9 mouse cellular contexts compared by ENCODE assay signal in the genomic region with DNA sequence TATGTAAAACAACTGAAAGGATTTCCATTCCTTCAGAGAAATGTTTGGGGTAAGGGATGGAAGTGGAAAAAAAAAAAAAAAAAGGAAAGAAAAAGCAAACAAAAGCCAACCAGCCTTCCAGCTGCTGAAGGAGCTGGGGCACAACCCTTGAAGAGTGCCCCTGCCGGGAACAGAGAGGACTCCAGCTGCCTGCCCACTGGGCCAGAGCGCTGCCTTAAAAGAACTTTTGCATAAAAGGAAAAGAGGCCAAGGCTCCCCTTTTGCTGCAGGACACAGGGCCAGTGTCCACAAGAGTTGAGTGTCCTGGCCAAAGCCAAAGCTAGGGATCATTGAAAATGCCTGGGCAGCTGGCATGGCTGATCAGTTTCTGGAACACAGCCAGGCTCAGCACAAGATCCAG. TPM values are rescaled to one million over a fixed set of nuclear protein-coding genes. Genes with fewer than 3 reads are reported as not detected.
DNase-seq lines count a peak whose midpoint lies in the region; ATAC-seq lines count a peak whose summit lies in the region.
"Had no signal": no experiment of that assay in that cellular context is flagged by ENCODE, and none has a peak within 500 bp of the region (broad histone marks: within the 10 kb centered on the region; RNA-seq: fewer than 3 reads in every experiment).

No protein-coding gene starts in this region.

- no peaks in the 10 kb centered on the region for H3K9me3 ChIP-seq in limb, embryonic 13.5 days
- H3K9me3 ChIP-seq: lung, embryonic 15.5 days had no signal

- no peaks in the 10 kb centered on the region for H3K27me3 ChIP-seq in limb, embryonic 13.5 days
- H3K27me3 ChIP-seq: lung, embryonic 15.5 days had no signal

- ATAC-seq in limb, embryonic 13.5 days (ENCODE audit: low FRiP score, low read depth): 0 out of 2 replicates have a peak, but pooled peaks have one; percentile 38
- ATAC-seq in granulocyte monocyte progenitor cell, adult 5-6 weeks (replicated peaks; ENCODE audit: poor library complexity, severe bottlenecking): no peak

- 13% methylated on average over 2 of the region's 2 CpGs for WGBS in limb, embryonic 13.5 days

- DNase-seq in cerebellum, postnatal 10 days: peak; percentile 39 to 54
- DNase-seq in cerebellum, postnatal 36 days: no peak
- DNase-seq in right cerebral cortex, postnatal 10 days (ENCODE audit: low spot score in 2 of 2): peak; percentile 69 to 70
- no peak for DNase-seq in right cerebral cortex, adult 18-20 months
- no peak for DNase-seq in urinary bladder, postnatal 4 days (ENCODE audit: low spot score in 2 of 2)
- no peak for DNase-seq in heart, postnatal 36 days

- peaks cover 38% of the 10 kb centered on the region for H3K4me1 ChIP-seq in limb, embryonic 13.5 days

- H3K36me3 ChIP-seq in limb, embryonic 13.5 days: no peaks in the 10 kb centered on the region
- H3K36me3 ChIP-seq: lung, embryonic 15.5 days had no signal

- no peak overlapping the region for H3K9ac ChIP-seq in limb, embryonic 13.5 days
- H3K9ac ChIP-seq: lung, embryonic 15.5 days had no signal

- peak overlapping the region; percentile 61; the same call in 1 of the 2 replicates for H3K27ac ChIP-seq in limb, embryonic 13.5 days
- H3K27ac ChIP-seq: lung, embryonic 15.5 days had no signal

- intact Hi-C loops in heart, postnatal 36 days (cut with DNase I): no loop called here

- H3K4me2 ChIP-seq in limb, embryonic 13.5 days (replicated peaks): no peak overlapping the region
- H3K4me2 ChIP-seq: lung, embryonic 15.5 days had no signal

- H3K4me3 ChIP-seq in limb, embryonic 13.5 days: no peak overlapping the region
- H3K4me3 ChIP-seq: lung, embryonic 15.5 days had no signal

RNA-seq across cellular contexts. Expression of gene Lix1, which starts 7.1 kb away (rescaled TPM):
- 17.2 and 17.9 TPM in 2 replicates for polyA plus RNA-seq in limb, embryonic 13.5 days (2015; fragmentation: Nextera tagmentation; extraction: Ambion mirVana)
- not detected in 2 replicates for total RNA-seq in granulocyte monocyte progenitor cell, adult 5-6 weeks (2014; fragmentation: Nextera tagmentation)
- total RNA-seq in granulocyte monocyte progenitor cell, adult 5-6 weeks (2017): not detected in 2 replicates
- 1 to 10 TPM; 6.3 to 7.1 TPM for total RNA-seq in heart, postnatal 36 days (2021)

RNA-seq across cellular contexts. Expression of gene Riok2, which starts 35.5 kb away (rescaled TPM):
- polyA plus RNA-seq in limb, embryonic 13.5 days (2015; fragmentation: Nextera tagmentation; extraction: Ambion mirVana): 28.8 and 29.5 TPM in 2 replicates
- total RNA-seq in granulocyte monocyte progenitor cell, adult 5-6 weeks (2014; fragmentation: Nextera tagmentation): 39.3 and 39.8 TPM in 2 replicates
- 35.0 and 54.0 TPM in 2 replicates for total RNA-seq in granulocyte monocyte progenitor cell, adult 5-6 weeks (2017)
- total RNA-seq in heart, postnatal 36 days (2021): 10 to 100 TPM; 16.1 to 16.3 TPM

Comparison
In these comparisons a context has a peak if more than half of its experiments do, and no peak if none do; other contexts are left out.
1. DNase-seq: peak in cerebellum, postnatal 10 days (2 of 2) and right cerebral cortex, postnatal 10 days (2 of 2); none in cerebellum, postnatal 36 days (0 of 2), right cerebral cortex, adult 18-20 months (single experiment), urinary bladder, postnatal 4 days (0 of 2) and heart, postnatal 36 days (0 of 2).
2. RNA of gene Lix1, which starts 7.1 kb away (total RNA-seq): 6.3 to 7.1 TPM in heart, postnatal 36 days; not detected in granulocyte monocyte progenitor cell, adult 5-6 weeks; every median in the first group is over 4 times any median in the second.